Comparison of ENCODE assay signal across 8 mouse cellular contexts in the genomic region with DNA sequence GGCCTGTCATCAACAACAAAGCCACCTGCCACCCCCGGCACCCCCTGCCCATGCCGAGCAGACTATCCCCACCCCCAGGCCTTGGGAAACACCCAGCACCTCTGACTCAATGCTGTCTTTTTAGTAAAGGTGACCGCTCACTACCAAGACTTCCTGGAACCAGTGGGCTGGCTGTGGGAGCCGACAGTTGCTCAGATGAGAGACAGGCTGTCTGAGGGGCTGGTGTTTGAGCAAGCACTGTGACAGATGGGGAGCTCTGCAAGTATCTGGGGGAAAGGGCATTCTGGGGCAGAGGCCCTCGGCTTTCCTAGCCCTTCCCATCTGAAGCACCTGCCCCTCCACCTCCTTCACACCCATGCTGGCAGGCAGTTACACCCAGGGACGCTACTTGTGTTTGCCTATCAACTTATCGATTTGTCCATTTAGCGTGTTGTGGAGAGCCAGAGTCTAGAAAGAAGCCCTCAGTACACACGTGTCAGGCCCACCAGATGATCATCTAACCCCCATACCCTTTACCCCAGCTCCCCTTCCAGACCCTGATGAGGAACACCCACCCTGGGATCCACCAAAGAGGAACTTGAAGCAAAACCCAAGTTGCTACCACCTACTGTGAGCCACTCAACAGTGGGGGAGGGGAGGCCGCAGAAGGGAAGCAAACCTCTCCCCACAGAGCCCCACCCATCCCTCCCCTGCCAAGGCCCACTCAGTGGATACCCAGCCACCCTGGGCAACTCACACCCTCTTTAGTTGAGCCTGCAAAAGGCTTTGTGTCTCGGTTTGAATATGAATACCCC. TPM values are rescaled to one million over a fixed set of nuclear protein-coding genes. Genes with fewer than 3 reads are reported as not detected.
DNase-seq lines count a peak whose midpoint lies in the region; ATAC-seq lines count a peak whose summit lies in the region.

No protein-coding gene starts in this region.

- WGBS in heart, embryonic 10.5 days: 38% methylated on average over 11 of the region's 11 CpGs
- 35% methylated on average over 11 of the region's 11 CpGs for WGBS in heart, embryonic 11.5 days (ENCODE audit: insufficient replicate concordance)
- 54% methylated on average over 11 of the region's 11 CpGs for WGBS in limb, embryonic 12.5 days
- WGBS in midbrain, embryonic 14.5 days: 54% methylated on average over 11 of the region's 11 CpGs

- H3K9ac ChIP-seq in heart, embryonic 11.5 days (ENCODE audit: low read depth, low read length): no peak overlapping the region
- no peak overlapping the region for H3K9ac ChIP-seq in limb, embryonic 12.5 days (replicated peaks)
- no peak overlapping the region for H3K9ac ChIP-seq in midbrain, embryonic 14.5 days (replicated peaks; ENCODE audit: low read length)

- peak overlapping the region; percentile 57 for H3K27ac ChIP-seq in heart, embryonic 10.5 days
- H3K27ac ChIP-seq in heart, embryonic 11.5 days (ENCODE audit: low read depth, low read length): no peak overlapping the region
- H3K27ac ChIP-seq in limb, embryonic 12.5 days: peak overlapping the region; percentile 26; the same call in 1 of the 2 replicates
- H3K27ac ChIP-seq in midbrain, embryonic 14.5 days (replicated peaks; ENCODE audit: low read depth, low read length): peak overlapping the region; percentile 49; the same call in 1 of the 2 replicates

- no peak overlapping the region for H3K4me3 ChIP-seq in heart, embryonic 10.5 days
- no peak overlapping the region for H3K4me3 ChIP-seq in heart, embryonic 11.5 days (ENCODE audit: low read depth, low read length)
- H3K4me3 ChIP-seq in limb, embryonic 12.5 days (replicated peaks): no peak overlapping the region
- H3K4me3 ChIP-seq in midbrain, embryonic 14.5 days (replicated peaks; ENCODE audit: low read depth, low read length): no peak overlapping the region

- no peak for DNase-seq in heart, embryonic 10.5 days (ENCODE audit: low spot score)
- no peak for DNase-seq in midbrain, embryonic 14.5 days
- DNase-seq in thymus, postnatal 14 days: peak; percentile 77
- no peak for DNase-seq in right cerebral cortex, adult 2 months (ENCODE audit: low spot score in 2 of 2)
- no peak for DNase-seq in cerebellum, postnatal 36 days

- no peaks in the 10 kb centered on the region for H3K27me3 ChIP-seq in heart, embryonic 10.5 days (ENCODE audit: insufficient read depth, poor library complexity, severe bottlenecking)
- no peaks in the 10 kb centered on the region for H3K27me3 ChIP-seq in heart, embryonic 11.5 days (ENCODE audit: control insufficient read depth, insufficient read depth, low read length)
- H3K27me3 ChIP-seq in limb, embryonic 12.5 days: no peaks in the 10 kb centered on the region
- H3K27me3 ChIP-seq in midbrain, embryonic 14.5 days (ENCODE audit: control insufficient read depth, insufficient read depth, low read length): no peaks in the 10 kb centered on the region

- H3K9me3 ChIP-seq in heart, embryonic 10.5 days: no peaks in the 10 kb centered on the region
- no peaks in the 10 kb centered on the region for H3K9me3 ChIP-seq in heart, embryonic 11.5 days (replicated peaks; ENCODE audit: control insufficient read depth, low read length)
- no peaks in the 10 kb centered on the region for H3K9me3 ChIP-seq in limb, embryonic 12.5 days
- no peaks in the 10 kb centered on the region for H3K9me3 ChIP-seq in midbrain, embryonic 14.5 days (ENCODE audit: control insufficient read depth, low read length)

- H3K4me2 ChIP-seq in heart, embryonic 11.5 days: no peak overlapping the region; the same call in 1 of the 2 replicates
- 0 out of 2 replicates have a peak overlapping the region, but pooled peaks have one; percentile 1 for H3K4me2 ChIP-seq in limb, embryonic 12.5 days
- H3K4me2 ChIP-seq in midbrain, embryonic 14.5 days (ENCODE audit: low read length): peak overlapping the region; percentile 28

- H3K36me3 ChIP-seq in heart, embryonic 10.5 days: no peaks in the 10 kb centered on the region
- H3K36me3 ChIP-seq in heart, embryonic 11.5 days (ENCODE audit: control insufficient read depth, insufficient read depth, low read length): no peaks in the 10 kb centered on the region
- no peaks in the 10 kb centered on the region for H3K36me3 ChIP-seq in limb, embryonic 12.5 days
- no peaks in the 10 kb centered on the region for H3K36me3 ChIP-seq in midbrain, embryonic 14.5 days (ENCODE audit: control insufficient read depth, insufficient read depth, low read length)

- no peak for ATAC-seq in heart, embryonic 11.5 days (replicated peaks; ENCODE audit: insufficient number of reproducible peaks, low FRiP score, low TSS enrichment)
- peak; percentile 50 for ATAC-seq in common myeloid progenitor, adult 5-6 weeks (replicated peaks; ENCODE audit: low read depth, poor library complexity, severe bottlenecking)
- no peak for ATAC-seq in limb, embryonic 12.5 days (ENCODE audit: insufficient number of reproducible peaks, insufficient read depth, low FRiP score, low TSS enrichment, low read depth)
- no peak for ATAC-seq in midbrain, embryonic 14.5 days (ENCODE audit: low FRiP score, low TSS enrichment)

- peaks cover 69% of the 10 kb centered on the region for H3K4me1 ChIP-seq in heart, embryonic 10.5 days
- peaks cover 23% of the 10 kb centered on the region for H3K4me1 ChIP-seq in heart, embryonic 11.5 days (ENCODE audit: control insufficient read depth, insufficient read depth, low read length)
- H3K4me1 ChIP-seq in limb, embryonic 12.5 days (replicated peaks): peaks cover 44% of the 10 kb centered on the region
- peaks cover 25% of the 10 kb centered on the region; the same call in 1 of the 2 replicates for H3K4me1 ChIP-seq in midbrain, embryonic 14.5 days (ENCODE audit: control insufficient read depth, insufficient read depth, low read length)

RNA-seq across cellular contexts. Expression of a gene that starts 57.7 kb away (rescaled TPM):
- 10.9 and 13.2 TPM in 2 replicates for polyA plus RNA-seq in heart, embryonic 10.5 days (2016; fragmentation: Nextera tagmentation; extraction: Ambion mirVana)
- polyA plus RNA-seq in heart, embryonic 11.5 days (2014; fragmentation: Nextera tagmentation; extraction: Ambion mirVana): 7.0 and 10.1 TPM in 2 replicates
- 18.5 and 26.2 TPM in 2 replicates for total RNA-seq in common myeloid progenitor, adult 5-6 weeks (2017)
- 26.5 and 29.5 TPM in 2 replicates for polyA plus RNA-seq in limb, embryonic 12.5 days (2016; fragmentation: Nextera tagmentation; extraction: Ambion mirVana)
- 20.3 and 24.2 TPM in 2 replicates for polyA plus RNA-seq in midbrain, embryonic 14.5 days (2014; fragmentation: Nextera tagmentation; extraction: Ambion mirVana)
